Mouse (Mus musculus): Measurements from ENCODE around the gene Hist1h3b. TPM values are rescaled to one million over a fixed set of nuclear protein-coding genes. Genes with fewer than 3 reads are reported as not detected.
"Not testable (repeated sequence)": the region's sequence is repeated elsewhere in the genome, so short reads cannot be mapped to it uniquely, and the experiment has no call there.

The Hist1h3b gene
- total RNA-seq, 2 experiments from 2014 or later = 16.4 to 23.4 TPM

DNA sequence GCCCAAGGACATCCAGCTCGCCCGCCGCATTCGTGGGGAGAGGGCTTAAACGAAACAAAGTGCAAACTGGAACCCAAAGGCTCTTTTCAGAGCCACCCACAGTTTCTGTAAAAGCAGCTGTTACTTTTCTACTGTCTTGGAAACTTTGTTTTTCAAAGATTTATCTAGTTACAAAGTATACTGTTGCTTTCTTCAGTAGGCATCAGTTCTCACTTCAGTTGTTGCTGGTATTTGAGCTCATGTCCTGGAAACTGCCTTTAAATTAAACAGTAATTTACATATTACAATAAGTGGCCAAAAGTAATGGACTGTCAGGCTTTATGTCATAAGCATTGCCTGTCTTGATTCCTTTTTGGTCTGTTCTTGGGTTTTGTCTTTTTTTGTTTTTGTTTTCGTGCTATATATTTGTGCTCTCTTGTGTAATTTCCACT lies 690 bp downstream of the Hist1h3b start:
- no peak for DNase-seq (ENCODE audit: low spot score in 2 of 2)

DNA sequence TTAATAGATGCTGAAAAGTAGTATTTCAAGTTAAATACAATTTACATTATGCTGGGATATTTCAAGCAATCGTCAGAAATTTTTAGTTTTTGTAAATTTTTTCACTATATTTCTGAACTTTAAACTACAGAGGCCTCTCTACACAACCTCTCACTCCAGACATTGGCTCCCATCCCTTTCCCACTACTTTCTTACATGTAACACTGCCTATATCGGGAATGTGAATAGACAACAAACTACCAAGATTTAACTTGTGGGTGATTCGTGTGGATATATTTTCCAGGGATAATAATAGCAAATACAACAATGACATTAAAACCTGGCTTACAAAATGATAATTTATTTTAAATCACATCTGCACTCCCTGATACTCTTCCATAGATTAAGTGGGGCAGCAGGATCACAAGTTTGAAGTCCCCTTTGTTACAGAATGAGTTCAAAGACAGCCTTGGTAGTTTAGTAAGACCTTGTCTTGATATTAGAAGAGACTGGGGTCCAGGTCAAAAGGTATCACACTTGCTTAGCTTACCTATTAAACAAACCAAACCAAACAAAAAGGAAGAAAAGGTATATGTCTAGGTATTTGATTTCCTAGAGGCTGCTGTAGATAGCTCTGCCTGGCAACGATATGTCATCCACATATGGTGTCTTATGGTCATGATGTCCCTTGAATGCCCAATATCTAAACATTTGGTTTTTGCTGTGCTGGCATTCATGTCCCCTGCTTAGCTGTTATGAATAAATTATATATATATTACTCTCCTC lies 1.4 kb downstream of the Hist1h3b start:
- no peak for DNase-seq (ENCODE audit: low spot score in 2 of 2)

DNA sequence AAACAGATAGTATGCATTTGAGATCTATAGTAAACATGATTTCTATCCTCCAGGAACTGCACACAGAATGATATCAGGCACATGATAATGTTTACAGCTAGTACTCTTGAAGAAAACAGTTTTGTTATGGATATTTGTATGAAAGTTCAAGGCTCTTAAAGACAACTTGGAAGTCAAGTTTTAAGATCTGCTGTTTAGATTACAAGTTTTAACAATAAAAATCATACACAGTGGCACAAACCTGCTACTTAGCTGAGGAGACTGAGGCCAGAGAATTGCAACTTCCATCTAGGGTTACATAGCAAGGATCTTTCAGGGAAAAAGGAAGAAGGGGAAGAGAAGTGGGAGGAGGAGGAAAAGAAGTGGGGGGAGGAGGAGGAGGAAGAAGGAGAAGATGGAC lies 2.9 kb downstream of the Hist1h3b start:
- no peak for DNase-seq (ENCODE audit: low spot score in 2 of 2)

DNA sequence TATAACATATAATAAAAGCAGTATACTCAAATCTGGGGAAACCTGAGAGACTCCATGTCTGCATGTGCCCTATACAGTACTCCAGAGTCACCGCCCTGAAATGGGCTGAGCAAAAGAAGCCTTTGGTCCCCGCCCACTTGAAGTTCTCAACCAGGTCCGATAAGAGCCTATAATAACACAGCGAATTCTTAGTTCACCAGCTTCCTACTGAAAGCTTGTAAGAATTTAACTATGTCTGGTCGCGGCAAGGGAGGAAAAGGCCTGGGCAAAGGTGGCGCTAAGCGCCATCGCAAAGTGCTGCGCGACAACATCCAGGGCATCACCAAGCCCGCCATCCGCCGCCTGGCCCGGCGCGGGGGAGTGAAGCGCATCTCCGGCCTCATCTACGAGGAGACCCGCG lies 4.7 kb downstream of the Hist1h3b start, which contains the start of gene Hist1h4b:
Gene Hist1h4b, plus strand, starts transcription at position 224 of the 400 bp plus-strand sequence.
- peak; percentile 72 for DNase-seq (ENCODE audit: low spot score in 2 of 2)

DNA sequence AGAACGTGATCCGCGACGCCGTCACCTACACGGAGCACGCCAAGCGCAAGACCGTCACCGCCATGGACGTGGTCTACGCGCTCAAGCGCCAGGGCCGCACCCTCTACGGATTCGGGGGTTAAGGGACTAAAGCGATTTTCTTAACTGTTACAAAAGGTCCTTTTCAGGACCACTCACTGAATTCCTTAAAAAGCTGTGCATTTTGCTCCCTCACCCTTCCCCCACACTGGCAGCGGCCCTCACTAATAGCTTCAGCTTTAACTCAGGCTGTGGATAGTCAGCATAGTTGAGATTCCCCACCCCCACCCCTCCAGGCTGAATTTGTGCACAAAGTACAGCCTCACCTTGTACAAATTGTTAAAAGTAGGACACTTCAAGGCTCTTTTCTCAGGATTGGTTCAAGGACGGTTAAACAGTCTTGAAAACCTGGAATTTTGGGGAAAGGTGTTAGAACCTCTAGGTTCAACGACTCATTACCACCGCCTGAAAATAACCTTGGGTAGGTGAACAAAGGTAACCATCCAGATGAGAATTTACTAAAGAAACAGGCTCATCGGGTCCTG lies 5.2 kb downstream of the Hist1h3b start:
- no peak for DNase-seq (ENCODE audit: low spot score in 2 of 2)

DNA sequence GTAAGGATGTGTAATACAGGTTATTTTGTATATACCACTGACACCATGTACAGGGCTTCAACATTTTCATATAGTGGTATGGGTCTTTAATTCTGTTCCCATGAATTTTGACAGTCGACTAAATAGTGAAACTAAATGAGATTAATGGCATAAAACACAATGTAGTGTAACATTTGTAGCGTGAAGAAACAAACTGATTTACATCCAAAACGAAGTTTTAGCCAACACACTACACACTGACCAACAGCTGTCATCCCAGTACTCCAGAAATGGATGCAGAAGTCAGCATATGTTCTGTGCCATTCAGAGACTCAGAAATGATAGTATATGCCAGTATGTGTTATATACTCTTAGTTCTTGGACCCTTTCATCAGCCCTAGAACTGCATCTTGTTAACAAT lies 5.9 kb downstream of the Hist1h3b start:
- no peak for DNase-seq (ENCODE audit: low spot score in 2 of 2)

DNA sequence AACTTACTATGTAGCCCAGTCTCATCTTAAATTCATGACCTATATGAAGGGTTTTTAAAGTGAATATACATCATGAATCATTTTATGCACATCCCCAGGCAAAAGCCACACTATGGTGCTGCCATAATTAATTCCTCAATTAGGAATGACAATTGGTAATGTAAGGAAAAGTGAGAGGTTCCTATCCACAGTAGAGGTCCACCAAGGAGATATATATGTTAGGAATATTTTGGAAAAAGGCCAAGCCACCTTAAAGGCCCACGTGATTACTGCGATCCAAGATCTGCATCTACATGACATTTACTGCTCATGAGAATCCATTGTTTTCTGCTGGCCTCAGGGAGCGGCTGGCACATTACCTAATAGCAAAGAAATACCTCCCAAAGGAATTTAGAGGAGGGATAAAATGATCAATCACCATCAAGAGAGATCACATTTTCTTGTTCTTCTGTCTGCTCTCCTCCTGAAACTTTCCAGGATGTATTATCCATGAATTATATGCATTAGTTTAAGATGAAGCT lies 7.2 kb downstream of the Hist1h3b start:
- no peak for DNase-seq (ENCODE audit: low spot score in 2 of 2)

DNA sequence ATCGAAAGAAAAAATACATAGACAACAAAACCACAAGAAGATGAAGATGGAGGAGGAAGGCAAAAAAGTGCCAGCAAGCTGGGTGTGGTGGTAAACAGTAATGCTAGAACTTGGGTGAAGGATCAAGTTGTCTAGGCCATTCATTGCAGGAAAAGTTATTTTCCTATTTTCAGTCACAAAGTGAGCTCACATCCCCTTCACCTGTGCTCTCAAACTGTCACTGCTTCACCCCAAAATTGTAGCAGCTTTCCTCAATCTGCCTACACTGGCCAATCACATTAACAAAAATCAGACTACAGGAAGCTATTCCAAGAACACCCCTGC lies 7.8 kb downstream of the Hist1h3b start:
- DNase-seq (ENCODE audit: low spot score in 2 of 2) = no peak

DNA sequence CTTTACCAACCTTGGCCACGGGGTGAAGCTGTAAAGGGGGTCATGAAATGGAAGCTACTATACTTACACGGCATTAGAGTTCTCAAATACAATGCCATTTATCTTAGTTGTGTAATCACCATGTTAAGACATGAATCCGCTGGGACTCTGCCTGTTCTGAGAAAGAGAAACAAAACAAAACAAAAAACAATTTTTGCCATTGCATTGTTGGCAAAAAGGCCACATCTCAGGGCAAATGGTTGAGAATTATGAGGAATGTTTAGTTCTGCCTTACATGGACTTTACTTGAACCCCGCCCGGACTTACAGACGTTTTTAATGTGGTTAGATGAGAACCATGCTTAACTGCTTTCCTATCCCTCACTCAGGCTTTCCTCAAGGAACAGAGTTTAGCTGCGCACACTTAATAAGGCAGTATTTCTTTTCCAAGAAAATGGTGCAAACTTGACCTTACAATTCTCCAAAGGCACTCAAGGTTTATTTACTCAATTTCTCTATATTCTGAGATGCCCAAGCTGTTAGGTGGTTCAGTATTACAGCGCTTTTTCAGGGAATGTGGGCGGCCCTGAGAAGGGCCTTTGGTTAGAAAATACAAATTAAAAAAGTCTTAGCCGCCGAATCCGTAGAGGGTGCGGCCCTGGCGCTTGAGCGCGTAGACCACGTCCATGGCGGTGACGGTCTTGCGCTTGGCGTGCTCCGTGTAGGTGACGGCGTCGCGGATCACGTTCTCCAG lies 8.3 kb downstream of the Hist1h3b start:
- no peak for DNase-seq (ENCODE audit: low spot score in 2 of 2)

DNA sequence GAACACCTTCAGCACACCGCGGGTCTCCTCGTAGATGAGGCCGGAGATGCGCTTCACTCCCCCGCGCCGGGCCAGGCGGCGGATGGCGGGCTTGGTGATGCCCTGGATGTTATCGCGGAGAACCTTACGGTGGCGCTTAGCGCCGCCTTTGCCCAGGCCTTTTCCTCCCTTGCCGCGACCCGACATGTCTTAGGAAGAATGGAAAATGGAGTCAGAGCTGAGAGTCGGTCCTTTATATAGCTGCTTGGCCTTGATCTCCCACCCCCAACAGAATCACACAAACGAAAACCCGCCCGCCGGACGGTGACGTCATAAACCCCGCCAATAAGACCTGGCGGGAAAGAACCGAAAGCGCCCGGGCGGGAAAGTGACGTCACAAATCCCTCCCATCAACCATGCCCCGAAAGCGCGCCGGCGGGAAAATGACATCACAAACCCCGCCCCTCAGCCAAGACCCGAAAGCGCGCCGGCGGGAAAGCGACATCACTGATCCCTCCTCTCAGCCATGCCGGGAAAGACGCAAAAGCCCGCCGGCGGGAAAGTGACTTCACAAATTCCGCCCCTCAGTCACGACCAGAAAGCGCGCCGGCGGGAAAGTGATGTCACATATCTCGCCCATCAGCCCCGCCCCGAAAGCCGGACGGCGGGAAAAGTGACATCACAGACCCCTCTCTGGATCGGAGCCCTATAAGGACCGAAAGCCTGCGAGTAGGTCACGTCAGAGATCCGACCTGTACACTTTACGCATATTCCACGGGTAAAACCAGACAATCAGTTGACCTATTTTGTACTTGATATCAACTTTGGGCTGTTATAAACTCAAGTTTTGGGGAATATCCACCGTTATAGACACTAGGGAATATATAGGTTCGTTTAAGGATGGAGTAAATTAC lies 9.2 kb downstream of the Hist1h3b start, which contains the start of gene Hist1h4a:
Gene Hist1h4a, minus strand, starts transcription at position 259 of the 893 bp plus-strand sequence.
- peak; percentile 93 to 94 for DNase-seq (ENCODE audit: low spot score in 2 of 2)

DNA sequence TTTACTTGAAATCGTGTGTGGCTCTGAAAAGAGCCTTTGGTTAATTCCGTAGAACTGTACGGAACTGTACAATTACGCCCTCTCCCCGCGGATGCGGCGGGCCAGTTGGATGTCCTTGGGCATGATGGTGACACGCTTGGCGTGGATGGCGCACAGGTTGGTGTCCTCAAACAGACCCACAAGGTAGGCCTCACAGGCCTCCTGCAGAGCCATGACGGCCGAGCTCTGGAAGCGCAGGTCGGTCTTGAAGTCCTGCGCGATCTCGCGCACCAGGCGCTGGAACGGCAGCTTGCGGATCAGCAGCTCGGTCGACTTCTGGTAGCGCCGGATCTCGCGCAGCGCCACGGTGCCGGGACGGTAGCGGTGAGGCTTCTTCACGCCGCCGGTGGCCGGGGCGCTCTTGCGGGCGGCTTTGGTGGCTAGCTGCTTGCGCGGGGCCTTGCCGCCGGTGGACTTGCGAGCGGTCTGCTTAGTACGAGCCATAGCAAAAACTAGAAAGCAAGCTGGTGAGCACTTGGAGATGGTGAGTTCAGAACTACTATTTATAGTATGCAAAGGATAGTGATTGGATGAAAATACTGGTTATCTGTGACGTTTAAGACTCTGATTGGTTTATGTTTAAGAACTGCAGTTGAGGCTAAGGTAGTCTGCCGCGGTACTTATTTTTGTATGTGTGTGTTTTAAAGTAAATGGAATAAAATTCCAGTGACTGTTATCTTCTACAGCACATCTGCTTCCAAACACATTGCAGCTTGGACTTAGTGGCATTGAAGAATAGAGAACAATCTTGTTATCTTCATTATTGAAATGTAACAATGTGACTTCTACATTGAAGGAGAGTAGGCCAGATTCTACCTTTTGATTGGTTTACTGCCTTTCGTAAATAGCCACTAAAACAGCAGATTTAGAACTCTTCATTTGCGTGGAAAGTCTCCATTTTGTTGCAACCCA lies 10.1 kb downstream of the Hist1h3b start, which contains the start of gene Hist1h3a:
Gene Hist1h3a, minus strand, starts transcription at position 516 of the 951 bp plus-strand sequence.
- DNase-seq (ENCODE audit: low spot score in 2 of 2) = peak; percentile 50 to 69

DNA sequence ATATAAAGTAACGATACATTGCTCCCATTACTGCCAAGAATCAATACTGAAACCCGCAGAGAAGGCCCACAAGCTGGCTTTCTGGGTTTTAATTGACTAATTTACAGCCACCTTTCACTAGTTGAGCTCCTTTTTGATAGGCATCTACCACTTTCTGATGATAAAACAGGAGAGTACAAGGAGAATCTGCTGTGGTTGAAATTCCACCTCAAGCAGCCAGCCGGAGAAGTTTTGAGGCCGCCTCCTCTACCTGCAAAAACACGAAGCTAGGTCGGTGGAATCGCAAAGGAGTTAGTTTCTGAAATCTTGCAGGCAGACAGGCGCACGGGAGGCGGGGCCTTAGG lies 11.1 kb downstream of the Hist1h3b start:
- DNase-seq (ENCODE audit: low spot score in 2 of 2) = no peak

DNA sequence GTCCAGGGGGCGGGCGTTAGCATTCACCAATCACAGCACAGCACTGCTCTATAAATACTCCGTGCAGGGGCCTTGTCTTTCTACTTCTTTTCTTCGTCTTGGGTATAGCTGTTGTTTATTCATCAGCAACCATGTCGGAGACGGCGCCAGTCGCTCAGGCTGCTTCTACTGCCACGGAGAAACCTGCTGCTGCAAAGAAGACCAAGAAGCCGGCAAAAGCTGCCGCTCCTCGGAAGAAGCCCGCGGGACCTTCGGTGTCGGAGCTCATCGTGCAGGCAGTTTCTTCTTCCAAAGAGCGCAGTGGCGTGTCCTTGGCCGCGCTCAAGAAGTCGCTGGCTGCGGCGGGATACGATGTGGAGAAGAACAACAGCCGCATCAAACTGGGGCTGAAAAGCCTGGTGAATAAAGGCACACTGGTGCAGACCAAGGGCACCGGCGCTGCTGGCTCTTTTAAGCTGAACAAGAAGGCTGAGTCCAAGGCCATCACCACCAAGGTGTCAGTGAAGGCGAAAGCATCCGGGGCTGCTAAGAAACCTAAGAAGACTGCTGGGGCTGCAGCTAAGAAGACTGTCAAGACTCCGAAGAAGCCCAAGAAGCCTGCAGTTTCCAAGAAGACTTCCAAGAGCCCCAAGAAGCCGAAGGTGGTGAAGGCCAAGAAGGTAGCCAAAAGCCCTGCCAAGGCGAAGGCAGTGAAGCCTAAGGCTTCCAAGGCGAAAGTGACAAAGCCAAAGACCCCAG lies 11.7 kb downstream of the Hist1h3b start, which contains the start of gene Hist1h1a:
Gene Hist1h1a, plus strand, starts transcription at position 81 of the 738 bp plus-strand sequence.
- DNase-seq (ENCODE audit: low spot score in 2 of 2) = peak; percentile 64 to 76

DNA sequence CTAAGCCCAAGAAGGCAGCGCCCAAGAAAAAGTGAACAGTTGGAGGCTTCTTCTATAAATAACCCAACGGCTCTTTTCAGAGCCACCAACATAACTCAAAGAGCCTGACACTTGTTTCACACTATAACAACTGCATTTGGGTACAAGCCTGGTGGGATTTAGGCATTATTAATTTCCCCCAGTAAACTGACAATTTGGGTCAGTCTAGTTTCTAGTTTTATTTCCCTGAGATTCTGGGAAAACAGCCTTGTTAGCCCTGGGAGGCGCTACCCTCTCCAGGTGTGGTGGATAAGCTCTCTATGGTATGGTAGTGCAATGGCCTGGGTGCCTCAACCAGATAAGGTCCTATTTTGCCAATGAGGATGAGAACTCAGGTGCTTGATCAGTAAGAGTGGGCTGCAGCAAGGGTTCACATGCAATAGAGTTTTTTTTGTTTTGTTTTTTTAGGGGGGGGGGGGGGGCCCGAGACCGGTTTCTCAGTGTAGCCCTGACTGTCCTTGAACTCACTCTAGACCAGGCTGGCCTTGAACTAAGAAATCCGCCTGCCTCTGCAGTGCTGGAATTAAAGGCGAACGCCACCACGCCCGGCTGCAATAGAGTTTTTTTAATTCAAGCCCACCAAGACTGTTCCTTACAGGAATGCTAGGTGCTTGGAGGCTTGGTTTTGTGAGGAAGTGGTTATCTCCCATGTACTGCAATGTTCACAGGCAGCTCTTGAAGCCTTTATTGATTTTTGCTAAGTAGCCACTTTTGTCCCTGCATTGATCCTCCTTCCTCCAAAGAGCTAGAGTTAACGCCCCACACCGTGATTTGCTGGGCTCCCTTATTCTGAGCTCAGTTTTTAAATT lies 12.5 kb downstream of the Hist1h3b start:
- no peak for DNase-seq (ENCODE audit: low spot score in 2 of 2)

DNA sequence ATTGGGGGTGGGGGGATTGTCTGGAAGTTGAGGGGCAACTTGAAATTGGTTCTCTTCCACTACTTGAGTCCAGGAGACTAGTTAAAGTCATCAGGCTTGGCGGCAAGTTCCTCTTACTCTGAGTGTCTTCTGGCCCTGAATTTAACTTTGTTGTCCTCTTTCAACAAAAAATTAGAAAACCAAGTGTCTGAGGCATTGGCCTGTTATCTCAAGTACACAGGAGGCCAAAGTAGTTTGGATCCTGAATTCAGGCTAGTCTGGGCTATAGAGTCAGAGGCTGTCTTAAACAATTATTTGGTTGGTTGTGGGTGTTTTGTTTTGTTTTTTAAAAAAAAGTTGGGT lies 13.1 kb downstream of the Hist1h3b start:
- DNase-seq (ENCODE audit: low spot score in 2 of 2) = no peak

DNA sequence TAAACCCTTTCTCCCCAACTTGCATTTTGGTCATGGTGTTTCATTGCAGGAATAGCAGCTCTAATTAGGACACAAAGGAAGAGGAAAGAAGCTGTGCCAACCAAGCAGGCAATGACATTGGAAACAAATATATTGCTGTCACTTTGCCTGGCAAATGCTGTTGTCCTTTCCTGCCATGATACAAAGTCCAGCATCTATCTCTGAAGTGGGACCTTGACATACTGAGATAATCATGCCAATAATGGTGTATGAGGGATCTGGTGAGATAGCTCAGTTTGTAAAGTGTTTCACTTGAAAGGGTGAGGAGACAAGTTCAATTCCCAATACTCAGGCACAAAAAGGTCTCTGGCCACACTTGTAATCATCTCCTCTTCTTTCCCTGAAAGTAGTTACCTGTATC lies 14.7 kb downstream of the Hist1h3b start:
- DNase-seq (ENCODE audit: low spot score in 2 of 2) = no peak

DNA sequence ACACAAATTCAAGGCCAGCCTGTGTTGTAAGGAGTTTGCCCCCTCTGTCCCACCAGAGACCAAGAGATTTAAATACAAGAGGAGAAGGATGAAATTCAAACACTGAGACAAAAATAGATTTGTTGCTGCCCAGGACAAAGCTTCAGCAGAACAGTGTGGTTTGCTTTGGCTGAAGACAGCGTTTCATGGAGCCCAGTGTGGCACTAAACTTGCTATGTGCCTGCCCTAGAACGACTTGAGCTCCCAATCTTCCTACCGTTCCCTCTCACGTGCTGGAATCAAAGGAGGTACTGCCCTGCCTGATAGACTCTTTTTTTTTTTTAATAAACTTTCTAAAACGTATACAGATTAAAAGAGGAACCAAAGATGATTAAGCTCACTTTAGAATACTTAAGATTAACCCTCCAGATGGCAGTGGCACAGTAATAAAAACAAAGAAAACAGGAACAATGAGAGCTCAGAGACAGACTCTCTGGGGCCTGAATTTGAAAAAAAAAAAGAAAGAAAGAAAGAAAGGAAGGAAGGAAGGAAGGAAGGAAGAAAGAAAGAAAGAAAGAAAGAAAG lies 16.8 kb downstream of the Hist1h3b start:
- DNase-seq (ENCODE audit: low spot score in 2 of 2) = no peak

DNA sequence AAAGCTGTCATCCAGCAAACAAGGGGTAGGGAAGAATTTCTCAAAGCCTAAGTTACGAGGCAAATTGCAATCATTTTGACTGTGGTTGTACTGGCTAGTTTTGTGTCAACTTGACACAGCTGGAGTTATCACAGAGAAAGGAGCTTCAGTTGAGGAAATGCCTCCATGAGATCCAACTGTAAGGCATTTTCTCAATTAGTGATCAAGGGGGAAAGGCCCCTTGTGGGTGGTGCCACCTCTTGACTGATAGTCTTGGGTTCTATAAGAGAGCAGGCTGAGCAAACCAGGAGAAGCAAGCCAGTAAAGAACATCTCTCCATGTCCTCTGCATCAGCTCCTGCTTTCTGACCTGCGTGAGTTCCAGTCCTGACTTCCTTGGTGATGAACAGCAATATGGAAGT lies 17.5 kb downstream of the Hist1h3b start, which contains the start of gene Trim38:
Gene Trim38, plus strand, starts transcription at position 301 of the 400 bp plus-strand sequence.
- DNase-seq (ENCODE audit: low spot score in 2 of 2) = not testable (repeated sequence)
